Mouse (Mus musculus) small intestine, adult 2 months (tissue): Measurements from ENCODE around the gene Klf17. TPM values are rescaled to one million over a fixed set of nuclear protein-coding genes. Genes with fewer than 3 reads are reported as not detected.
"Not testable (repeated sequence)": the region's sequence is repeated elsewhere in the genome, so short reads cannot be mapped to it uniquely, and the experiment has no call there.

ENCODE experiments used
- H3K27ac ChIP-seq: fragments of 200-500 bp; 2 replicates; pipeline ENCODE4 v1.5.1; 2012; ENCODE audit warnings: low read depth, low read length, control low read depth, inconsistent platforms; ENCODE audit not compliant: insufficient read depth
- H3K27me3 ChIP-seq: fragments of 200-500 bp; 2 replicates; pipeline ENCODE4 v1.6.1; 2012; ENCODE audit warnings: mild to moderate bottlenecking, moderate library complexity, low read length, inconsistent platforms; ENCODE audit not compliant: control insufficient read depth, insufficient read depth
- H3K36me3 ChIP-seq: fragments of 200-500 bp; 2 replicates; pipeline ENCODE4 v1.6.1; 2012; ENCODE audit warnings: mild to moderate bottlenecking, low read length, control low read depth, inconsistent platforms; ENCODE audit not compliant: control insufficient read depth, insufficient read depth
- H3K4me1 ChIP-seq: fragments of 200-500 bp; 2 replicates; pipeline ENCODE4 v1.6.1; 2012; ENCODE audit warnings: low read length, inconsistent platforms, mixed read lengths; ENCODE audit not compliant: control insufficient read depth, insufficient read depth, insufficient read length
- H3K4me3 ChIP-seq: fragments of 200-500 bp; 2 replicates; pipeline ENCODE4 v1.5.1; 2012; ENCODE audit warnings: low read depth, mild to moderate bottlenecking, control low read depth, inconsistent platforms, low read length, moderate library complexity
- CTCF ChIP-seq: fragments of 200-500 bp; IDR thresholded peaks from 2 replicates; pipeline ENCODE4 v1.5.1; 2012; ENCODE audit warnings: low read depth, mild to moderate bottlenecking, control low read depth, inconsistent platforms, low read length, moderate library complexity, mixed read lengths; ENCODE audit not compliant: insufficient replicate concordance, insufficient read length; ENCODE audit errors: extremely low read depth
- POLR2A ChIP-seq: fragments of 200-500 bp; IDR thresholded peaks from 2 replicates; pipeline ENCODE4 v1.6.1; 2012; ENCODE audit warnings: low read depth, mild to moderate bottlenecking, control low read depth, inconsistent platforms, low read length, moderate library complexity
- WGBS: fragments of 180-500 bp; shearing (Covaris S2); methylation state at CpG from one replicate; pipeline ENCODE4 v1.1.7; 2018; 5-methylcytosine and 5-hydroxymethylcytosine counted together
- polyA plus RNA-seq: library from polyadenylated mRNA; depleted of rRNA; stranded (reverse); fragments of >200 nt; gene quantifications from 2 replicates; pipeline ENCODE4 v1.2.3, GENCODE M21; 2012

Gene Klf17
- polyA plus RNA-seq, 1 experiment = not detected

GRCm38 (mm10) chr4:117782908-117783307, 17.5 kb upstream of the Klf17 start:
- no peak for TF ChIP-seq POLR2A
- 77% methylated on average over 3 of the region's 3 CpGs for WGBS
- Histone ChIP-seq H3K36me3 (no peaks in the 10 kb centered on the region), H3K4me1 (no peaks in the 10 kb centered on the region), H3K27ac (no peak overlapping the region), H3K27me3 (no peaks in the 10 kb centered on the region), H3K4me3 (no peak overlapping the region)

DNA sequence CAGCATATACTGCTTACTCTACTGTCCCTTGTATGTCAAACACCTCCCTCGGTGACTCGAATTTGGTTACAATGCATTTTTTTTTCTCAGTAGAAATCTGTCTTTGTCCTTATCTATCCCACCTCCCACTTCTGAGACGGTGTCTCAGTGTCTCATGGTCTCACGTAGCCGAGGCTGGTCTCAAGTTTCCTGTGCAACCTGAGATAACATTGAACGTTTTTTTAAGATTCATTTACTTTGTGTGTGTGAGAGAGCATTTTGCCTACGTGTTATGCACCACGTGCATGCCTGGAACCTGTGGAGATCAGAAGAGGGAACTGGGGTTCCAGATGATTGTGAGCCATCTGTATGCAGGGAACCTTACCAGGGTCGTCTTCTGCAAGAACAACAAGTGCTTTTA, 7.5 kb upstream of the Klf17 start:
- WGBS = 49% methylated on average over 9 of the region's 9 CpGs
- Histone ChIP-seq H3K27ac (no peak overlapping the region), H3K4me1 (no peaks in the 10 kb centered on the region), H3K4me3 (no peak overlapping the region), H3K36me3 (no peaks in the 10 kb centered on the region), H3K27me3 (no peaks in the 10 kb centered on the region)
- TF ChIP-seq CTCF (no peak), POLR2A (no peak)

DNA sequence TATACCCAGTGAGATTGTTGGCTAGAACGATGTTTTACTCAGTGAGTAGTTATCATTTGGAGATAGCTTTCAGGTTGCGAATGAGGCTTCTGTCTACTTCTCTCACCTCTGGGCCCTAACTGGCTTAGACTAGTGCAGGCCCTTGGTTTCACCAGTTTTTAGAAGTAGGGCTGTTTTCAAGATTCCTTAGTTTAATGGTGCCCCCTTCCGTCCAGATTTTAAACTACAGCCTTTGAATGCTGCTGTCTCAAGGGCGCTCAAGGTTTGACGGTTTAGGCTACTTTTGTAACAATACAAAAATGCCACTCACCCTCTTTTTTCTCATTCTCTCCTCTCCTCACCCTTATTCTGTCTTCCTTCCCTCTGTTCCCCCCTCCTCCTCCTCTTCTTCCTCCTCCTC, 5.5 kb upstream of the Klf17 start:
- WGBS = 10% methylated on average over 5 of the region's 5 CpGs
- H3K4me3 ChIP-seq = no peak overlapping the region
- no peaks in the 10 kb centered on the region for H3K36me3 ChIP-seq
- no peaks in the 10 kb centered on the region for H3K27me3 ChIP-seq
- H3K4me1 ChIP-seq = no peaks in the 10 kb centered on the region
- no peak for TF ChIP-seq CTCF
- no peak for TF ChIP-seq POLR2A
- H3K27ac ChIP-seq = no peak overlapping the region

- Histone ChIP-seq H3K4me1 (no peaks in the 10 kb centered on the region), H3K36me3 (no peaks in the 10 kb centered on the region)
- 92% methylated on average over 5 of the region's 5 CpGs for WGBS
Measured at GRCm38 (mm10) chr4:117760151-117760550, 5.3 kb downstream of the Klf17 start.

DNA sequence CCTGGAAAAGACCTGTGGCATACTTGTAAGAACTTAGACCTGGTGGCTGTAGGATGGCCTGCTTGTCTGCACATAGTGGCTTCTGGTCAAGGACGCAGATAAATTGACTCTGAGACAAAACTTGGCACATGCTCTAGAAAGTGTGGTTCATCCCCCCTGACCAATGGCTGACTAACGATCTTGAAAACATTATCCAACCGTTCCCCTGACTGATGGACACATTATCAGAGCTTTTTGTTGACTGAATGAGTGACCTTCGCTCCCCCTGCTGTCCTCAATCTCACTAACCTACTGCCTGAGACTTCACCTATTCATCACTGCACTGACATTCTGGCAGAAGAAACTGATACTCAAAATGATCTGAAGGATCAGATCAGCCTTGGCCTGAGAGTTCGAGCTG, 13.0 kb downstream of the Klf17 start:
- not testable (repeated sequence) for H3K4me3 ChIP-seq, H3K27me3 ChIP-seq, H3K4me1 ChIP-seq, H3K36me3 ChIP-seq
- H3K27ac ChIP-seq = 0 out of 2 replicates have a peak overlapping the region, but pooled peaks have one; percentile 51
- WGBS = 19% methylated on average over 5 of the region's 5 CpGs

More at GRCm38 (mm10) chr4:117760151-117760550, 5.3 kb downstream of the Klf17 start:
- Histone ChIP-seq H3K27ac (no peak overlapping the region), H3K27me3 (no peaks in the 10 kb centered on the region), H3K4me3 (no peak overlapping the region)
- no peak for TF ChIP-seq POLR2A
- no peak for TF ChIP-seq CTCF

- H3K27ac ChIP-seq = no peak overlapping the region
- TF ChIP-seq CTCF (peak; percentile 53; the same call in 1 of the 2 replicates), POLR2A (no peak)
- H3K4me3 ChIP-seq = no peak overlapping the region
- no peaks in the 10 kb centered on the region for H3K36me3 ChIP-seq
- WGBS = 39% methylated on average over 8 of the region's 8 CpGs
- peaks cover 3% of the 10 kb centered on the region; the same call in 1 of the 2 replicates for H3K4me1 ChIP-seq
- no peaks in the 10 kb centered on the region for H3K27me3 ChIP-seq
Measured at GRCm38 (mm10) chr4:117737559-117737958, 27.9 kb downstream of the Klf17 start.

GRCm38 (mm10) chr4:117731926-117732325, 33.5 kb downstream of the Klf17 start:
- Histone ChIP-seq H3K36me3 (no peaks in the 10 kb centered on the region), H3K27ac (no peak overlapping the region), H3K4me1 (peaks cover 3% of the 10 kb centered on the region; the same call in 1 of the 2 replicates), H3K4me3 (no peak overlapping the region), H3K27me3 (no peaks in the 10 kb centered on the region)
- WGBS = 70% methylated on average over 3 of the region's 3 CpGs
- TF ChIP-seq POLR2A = no peak
- TF ChIP-seq CTCF = no peak

DNA sequence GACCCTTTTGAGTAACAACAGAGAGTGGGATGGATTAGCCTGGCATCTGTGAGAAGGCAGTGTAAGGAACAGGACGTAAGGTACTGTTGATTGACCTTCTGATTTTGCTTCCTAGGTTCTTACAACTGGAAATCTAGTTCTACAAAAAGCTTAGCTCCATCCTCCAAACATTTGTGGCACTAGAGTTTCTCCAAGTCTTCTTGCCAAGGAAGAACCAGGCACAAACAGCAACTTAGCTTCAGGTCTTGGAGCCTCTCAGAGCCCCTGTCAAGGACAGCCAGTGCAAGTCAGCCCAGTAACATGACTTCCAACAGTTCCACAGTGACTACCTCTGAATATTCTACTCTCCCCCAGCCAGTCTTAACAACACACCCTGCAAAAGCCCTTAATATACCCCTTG, 41.3 kb downstream of the Klf17 start, which contains the start of gene Gm12845:
Gene Gm12845 (plus strand): TSS at position 301 of the 400 bp plus-strand sequence.
- no peaks in the 10 kb centered on the region for H3K4me1 ChIP-seq
- 85% methylated on average over 1 of the region's 1 CpGs for WGBS
- H3K36me3 ChIP-seq = no peaks in the 10 kb centered on the region
- H3K27ac ChIP-seq = no peak within 1 kb of the TSS
- TF ChIP-seq CTCF (no peak), POLR2A (no peak)
- H3K27me3 ChIP-seq = no peaks in the 10 kb centered on the region
- no peak within 1 kb of the TSS for H3K4me3 ChIP-seq
